Mouse (Mus musculus): Measurements from ENCODE around the gene Gm49354.
"Not testable (repeated sequence)": the region's sequence is repeated elsewhere in the genome, so short reads cannot be mapped to it uniquely, and the experiment has no call there.

Gene Gm49354

GRCm38 (mm10) chr13:59711984-59712383 lies 70.1 kb downstream of the Gm49354 start, which contains the start of gene Spata31d1b:
Spata31d1b (plus strand) TSS chr13:59712284.
- not testable (repeated sequence) for DNase-seq (ENCODE audit: low spot score in 2 of 2)

- DNase-seq (ENCODE audit: low spot score in 2 of 2), result no peak
These were observed 71.8 kb downstream of the Gm49354 start, which contains the start of gene Spata31d1a for GRCm38 (mm10) chr13:59710230-59710629. Spata31d1a (minus strand) TSS chr13:59710330.
